Mouse (Mus musculus): ENCODE data around the gene Spo11.

DNA sequence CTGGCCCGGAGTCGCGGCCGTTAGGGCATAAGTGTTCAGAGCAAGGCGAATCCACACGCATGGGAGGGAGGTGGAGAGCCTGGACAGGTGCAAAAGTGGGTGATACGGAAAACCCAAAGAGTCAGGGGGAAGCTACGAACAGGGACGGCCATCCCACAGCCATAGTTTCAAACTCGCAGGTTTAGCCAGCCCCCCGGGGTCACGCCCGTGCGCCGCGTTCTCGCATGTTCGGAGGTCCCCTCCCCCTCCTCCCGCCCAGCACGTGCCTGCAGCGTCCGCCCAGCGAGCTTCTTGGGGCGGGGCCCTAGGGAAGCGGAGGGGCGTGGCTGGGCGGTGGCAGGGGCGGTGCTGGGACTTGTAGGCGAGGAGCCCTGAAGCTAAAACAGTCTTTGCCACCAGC, 42.3 kb downstream of the Spo11 start:
- TF ChIP-seq POLR2A (IDR thresholded peaks at IDR 0.05; ENCODE audit: insufficient read depth, low read length) (no peak), CTCF (IDR thresholded peaks at IDR 0.05; ENCODE audit: low read depth, low read length) (no peak)

All from ES-Bruce4 (cell line).